Mouse (Mus musculus) neural tube, embryonic 15.5 days (tissue): Measurements from ENCODE around the gene Lrrc56. TPM values are rescaled to one million over a fixed set of nuclear protein-coding genes. Genes with fewer than 3 reads are reported as not detected.
"Not testable (repeated sequence)": the region's sequence is repeated elsewhere in the genome, so short reads cannot be mapped to it uniquely, and the experiment has no call there.

Experiments
- ATAC-seq: fragments of 200-750 bp; cut with Nextera tagmentation; 2 replicates; pipeline ENCODE4 v1.8.0; 2017; ENCODE audit warnings: mild to moderate bottlenecking, moderate TSS enrichment, moderate library complexity; ENCODE audit not compliant: low FRiP score
- H3K27ac ChIP-seq: fragments of 300-500 bp; sonication (generic); replicated peaks from 2 replicates; pipeline ENCODE4 v1.5.1; 2015; ENCODE audit warnings: mild to moderate bottlenecking, inconsistent platforms
- H3K27me3 ChIP-seq: fragments of 300-500 bp; sonication (generic); replicated peaks from 2 replicates; pipeline ENCODE4 v1.6.1; 2015; ENCODE audit warnings: inconsistent platforms
- H3K36me3 ChIP-seq: fragments of 300-500 bp; sonication (generic); 2 replicates; pipeline ENCODE4 v1.6.1; 2015; ENCODE audit warnings: inconsistent platforms
- H3K4me1 ChIP-seq: fragments of 300-500 bp; sonication (generic); 2 replicates; pipeline ENCODE4 v1.6.1; 2015; ENCODE audit warnings: inconsistent platforms
- H3K4me2 ChIP-seq: fragments of 300-500 bp; sonication (generic); 2 replicates; pipeline ENCODE4 v1.6.1; 2015; ENCODE audit warnings: inconsistent platforms, mild to moderate bottlenecking, moderate library complexity
- H3K4me3 ChIP-seq: fragments of 300-500 bp; sonication (generic); replicated peaks from 2 replicates; pipeline ENCODE4 v1.5.1; 2015; ENCODE audit warnings: mild to moderate bottlenecking, inconsistent platforms
- H3K9ac ChIP-seq: fragments of 300-500 bp; sonication (generic); replicated peaks from 2 replicates; pipeline ENCODE4 v1.6.1; 2015; ENCODE audit warnings: mild to moderate bottlenecking, inconsistent platforms
- H3K9me3 ChIP-seq: fragments of 300-500 bp; sonication (generic); replicated peaks from 2 replicates; pipeline ENCODE4 v1.6.1; 2016; ENCODE audit warnings: inconsistent platforms
- WGBS: fragments of 180-500 bp; shearing (Covaris S2); methylation state at CpG from one replicate; pipeline ENCODE4 v1.1.7; 2015; ENCODE audit warnings: mixed read lengths; 5-methylcytosine and 5-hydroxymethylcytosine counted together
- microRNA counts: library from miRNA; unstranded; fragments of <30 nt; microRNA quantifications from one replicate; lab custom pipeline; 2016
- microRNA-seq: library from miRNA; unstranded; fragments of <30 nt; microRNA quantifications from one replicate; pipeline ENCODE4, GENCODE M21; 2017
- polyA plus RNA-seq: library from polyadenylated mRNA; unstranded; fragments of >200 nt; fragmentation: Nextera tagmentation; extraction: Ambion mirVana; gene quantifications from 2 replicates; pipeline ENCODE4 v1.2.1, GENCODE M21; 2015

Lrrc56 gene
- polyA plus RNA-seq, 1 experiment from 2014 or later: 9.0 TPM

- H3K27me3 ChIP-seq, ATAC-seq, H3K4me3 ChIP-seq, H3K9me3 ChIP-seq, H3K9ac ChIP-seq, H3K27ac ChIP-seq, H3K4me2 ChIP-seq, H3K4me1 ChIP-seq: not testable (repeated sequence)
- peaks cover 79% of the 10 kb centered on the region for H3K36me3 ChIP-seq
- WGBS: 96% methylated on average over 4 of the region's 4 CpGs
These were observed 56.5 kb downstream of the Lrrc56 start for GRCm38 (mm10) chr7:141250486-141250885.

DNA sequence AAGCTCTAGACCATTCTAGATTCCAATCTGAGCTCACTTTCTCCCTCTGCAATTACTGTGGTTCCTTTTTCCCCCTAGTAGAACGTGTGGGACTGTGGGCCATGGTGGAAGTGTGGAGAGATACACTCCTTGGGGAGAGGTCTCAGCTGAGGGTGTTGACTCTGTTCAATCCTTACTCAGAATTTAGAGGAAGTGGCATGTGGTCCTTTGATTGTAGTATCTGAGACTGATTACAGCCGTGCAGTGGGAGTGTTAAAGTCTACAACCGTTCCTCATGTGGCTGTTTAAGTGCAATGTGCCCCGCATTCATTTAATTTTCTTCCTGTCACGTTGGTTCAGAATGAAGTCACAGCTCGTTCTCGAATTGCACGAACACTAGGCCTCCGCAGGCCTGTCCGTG lies 62.2 kb downstream of the Lrrc56 start:
- 94% methylated on average over 10 of the region's 10 CpGs for WGBS
- Histone ChIP-seq H3K4me1 (no peaks in the 10 kb centered on the region), H3K4me2 (no peak overlapping the region), H3K27ac (no peak overlapping the region), H3K36me3 (peaks cover 84% of the 10 kb centered on the region), H3K9ac (no peak overlapping the region), H3K27me3 (no peaks in the 10 kb centered on the region), H3K4me3 (no peak overlapping the region), H3K9me3 (no peaks in the 10 kb centered on the region)
- no peak for ATAC-seq

MicroRNAs encoded within 50 kb of the gene (microRNA counts, 519-probe panel; counts per million panel counts)
- microRNA mmu-miR-210 (lab: Ali Mortazavi, UCI): 2,819 counts per million, percentile 67 among the panel's probes with 10 or more counts

Small RNAs within 50 kb of the gene (microRNA-seq; reads per million reads assigned to microRNA genes)
- gene Mir210: 161 reads per million, percentile 59 among the genes with 10 or more reads in this experiment

Other genes with a start within 250 kb of the Lrrc56 start
- gene Ifitm5, start 243.9 kb upstream of the Lrrc56 start, polyA plus RNA-seq: 3.0 and 4.5 TPM in 2 replicates
- gene Gm45717, start 238.2 kb upstream of the Lrrc56 start, polyA plus RNA-seq: not detected in 2 replicates
- gene Ifitm2, start 238.2 kb upstream of the Lrrc56 start, polyA plus RNA-seq: 197 and 409 TPM in 2 replicates
- 20.6 and 115 TPM in 2 replicates for gene Ifitm1, start 226.9 kb upstream of the Lrrc56 start, polyA plus RNA-seq
- gene Ifitm3, start 183.4 kb upstream of the Lrrc56 start, polyA plus RNA-seq: 50.1 and 243 TPM in 2 replicates
- 1.7 and 1.8 TPM in 2 replicates for gene Ifitm6, start 176.2 kb upstream of the Lrrc56 start, polyA plus RNA-seq
- not detected in 2 replicates for gene Gm17387, start 165.0 kb upstream of the Lrrc56 start, polyA plus RNA-seq
- 39.3 and 51.2 TPM in 2 replicates for gene B4galnt4, start 133.1 kb upstream of the Lrrc56 start, polyA plus RNA-seq
- 0.18 and 8.4 TPM in 2 replicates for gene Pkp3, start 115.9 kb upstream of the Lrrc56 start, polyA plus RNA-seq
- gene Sigirr, start 93.6 kb upstream of the Lrrc56 start, polyA plus RNA-seq: 3.3 and 7.8 TPM in 2 replicates
- 0.60 and 1.4 TPM in 2 replicates for gene Ano9, start 76.4 kb upstream of the Lrrc56 start, polyA plus RNA-seq
- gene Ptdss2, start 71.8 kb upstream of the Lrrc56 start, polyA plus RNA-seq: 83.2 and 86.7 TPM in 2 replicates
- 50.0 and 69.8 TPM in 2 replicates for gene Rnh1, start 21.3 kb upstream of the Lrrc56 start, polyA plus RNA-seq
- 166 and 188 TPM in 2 replicates for gene Hras, start 152 bp upstream of the Lrrc56 start, polyA plus RNA-seq
- 0.35 and 1.6 TPM in 2 replicates for gene Lmntd2, start 19.9 kb downstream of the Lrrc56 start, polyA plus RNA-seq
- 24.1 and 28.1 TPM in 2 replicates for gene Rassf7, start 21.7 kb downstream of the Lrrc56 start, polyA plus RNA-seq
- gene Phrf1, start 34.6 kb downstream of the Lrrc56 start, polyA plus RNA-seq: 54.9 and 60.2 TPM in 2 replicates
- 2.6 and 7.8 TPM in 2 replicates for gene Irf7, start 72.3 kb downstream of the Lrrc56 start, polyA plus RNA-seq
- 4.2 TPM in 1 of 2 replicates, not detected in the other for gene Cdhr5, start 82.6 kb downstream of the Lrrc56 start, polyA plus RNA-seq
- gene Sct, start 85.0 kb downstream of the Lrrc56 start, polyA plus RNA-seq: 5.4 and 11.0 TPM in 2 replicates
- 0.87 and 1.3 TPM in 2 replicates for gene Drd4, start 97.8 kb downstream of the Lrrc56 start, polyA plus RNA-seq
- 178 and 200 TPM in 2 replicates for gene Deaf1, start 133.5 kb downstream of the Lrrc56 start, polyA plus RNA-seq
- 50.5 and 55.8 TPM in 2 replicates for gene Tmem80, start 133.6 kb downstream of the Lrrc56 start, polyA plus RNA-seq
- 0.23 and 10.7 TPM in 2 replicates for gene Eps8l2, start 144.7 kb downstream of the Lrrc56 start, polyA plus RNA-seq
- gene Taldo1, start 198.0 kb downstream of the Lrrc56 start, polyA plus RNA-seq: 269 and 298 TPM in 2 replicates
- gene Gatd1, start 220.0 kb downstream of the Lrrc56 start, polyA plus RNA-seq: 49.3 and 50.4 TPM in 2 replicates
- 185 and 208 TPM in 2 replicates for gene Cend1, start 235.3 kb downstream of the Lrrc56 start, polyA plus RNA-seq
- 76.7 and 88.8 TPM in 2 replicates for gene Slc25a22, start 243.7 kb downstream of the Lrrc56 start, polyA plus RNA-seq
- gene Pidd1, start 249.9 kb downstream of the Lrrc56 start, polyA plus RNA-seq: 2.7 and 5.0 TPM in 2 replicates